Mouse (Mus musculus): Measurements from ENCODE around the gene Gldc. TPM values are rescaled to one million over a fixed set of nuclear protein-coding genes. Genes with fewer than 3 reads are reported as not detected.

The Gldc gene
- polyA plus RNA-seq, 1 experiment from 2014 or later: 6.3 TPM

GRCm38 (mm10) chr19:30153729-30154128, 21.5 kb downstream of the Gldc start:
- ATAC-seq (replicated peaks; ENCODE audit: insufficient number of reproducible peaks, low FRiP score, low TSS enrichment, low read depth) (peak; percentile 73; the same call in 1 of the 2 replicates), DNase-seq (ENCODE audit: low spot score) (peak; percentile 19)
- H3K9me3 ChIP-seq (replicated peaks; ENCODE audit: control insufficient read depth, low read length): no peaks in the 10 kb centered on the region
- WGBS: 60% methylated on average over 3 of the region's 3 CpGs
- no peak overlapping the region for H3K4me2 ChIP-seq (ENCODE audit: low read depth, low read length)
- no peaks in the 10 kb centered on the region for H3K36me3 ChIP-seq (replicated peaks; ENCODE audit: control insufficient read depth, insufficient read depth, low read depth, low read length)
- H3K9ac ChIP-seq (replicated peaks; ENCODE audit: low read length): no peak overlapping the region
- H3K4me3 ChIP-seq (ENCODE audit: low read depth, low read length): no peak overlapping the region
- no peak overlapping the region for H3K27ac ChIP-seq (replicated peaks; ENCODE audit: low read depth, low read length)
- H3K27me3 ChIP-seq (ENCODE audit: control insufficient read depth, insufficient read depth, low read length): no peaks in the 10 kb centered on the region
- no peaks in the 10 kb centered on the region for H3K4me1 ChIP-seq (ENCODE audit: control insufficient read depth, insufficient read depth, low read length)

- Histone ChIP-seq H3K27me3 (ENCODE audit: control insufficient read depth, insufficient read depth, low read length) (no peaks in the 10 kb centered on the region), H3K4me2 (ENCODE audit: low read depth, low read length) (no peak overlapping the region), H3K27ac (replicated peaks; ENCODE audit: low read depth, low read length) (no peak overlapping the region), H3K4me3 (ENCODE audit: low read depth, low read length) (no peak overlapping the region), H3K9ac (replicated peaks; ENCODE audit: low read length) (no peak overlapping the region), H3K36me3 (replicated peaks; ENCODE audit: control insufficient read depth, insufficient read depth, low read depth, low read length) (no peaks in the 10 kb centered on the region), H3K4me1 (ENCODE audit: control insufficient read depth, insufficient read depth, low read length) (no peaks in the 10 kb centered on the region), H3K9me3 (replicated peaks; ENCODE audit: control insufficient read depth, low read length) (no peaks in the 10 kb centered on the region)
- WGBS: 85% methylated on average over 10 of the region's 10 CpGs
- ATAC-seq (replicated peaks; ENCODE audit: insufficient number of reproducible peaks, low FRiP score, low TSS enrichment, low read depth) (no peak), DNase-seq (ENCODE audit: low spot score) (no peak)
Observed at GRCm38 (mm10) chr19:30151290-30151689, 23.9 kb downstream of the Gldc start.

GRCm38 (mm10) chr19:30149238-30149805, 25.9 kb downstream of the Gldc start:
- Histone ChIP-seq H3K36me3 (replicated peaks; ENCODE audit: control insufficient read depth, insufficient read depth, low read depth, low read length) (no peaks in the 10 kb centered on the region), H3K4me2 (ENCODE audit: low read depth, low read length) (no peak overlapping the region), H3K4me3 (ENCODE audit: low read depth, low read length) (no peak overlapping the region), H3K4me1 (ENCODE audit: control insufficient read depth, insufficient read depth, low read length) (no peaks in the 10 kb centered on the region), H3K27me3 (ENCODE audit: control insufficient read depth, insufficient read depth, low read length) (no peaks in the 10 kb centered on the region), H3K27ac (replicated peaks; ENCODE audit: low read depth, low read length) (no peak overlapping the region), H3K9me3 (replicated peaks; ENCODE audit: control insufficient read depth, low read length) (no peaks in the 10 kb centered on the region), H3K9ac (replicated peaks; ENCODE audit: low read length) (no peak overlapping the region)
- 31% methylated on average over 6 of the region's 6 CpGs for WGBS
- DNase-seq (ENCODE audit: low spot score): peak; percentile 11
- ATAC-seq (replicated peaks; ENCODE audit: insufficient number of reproducible peaks, low FRiP score, low TSS enrichment, low read depth): no peak

DNA sequence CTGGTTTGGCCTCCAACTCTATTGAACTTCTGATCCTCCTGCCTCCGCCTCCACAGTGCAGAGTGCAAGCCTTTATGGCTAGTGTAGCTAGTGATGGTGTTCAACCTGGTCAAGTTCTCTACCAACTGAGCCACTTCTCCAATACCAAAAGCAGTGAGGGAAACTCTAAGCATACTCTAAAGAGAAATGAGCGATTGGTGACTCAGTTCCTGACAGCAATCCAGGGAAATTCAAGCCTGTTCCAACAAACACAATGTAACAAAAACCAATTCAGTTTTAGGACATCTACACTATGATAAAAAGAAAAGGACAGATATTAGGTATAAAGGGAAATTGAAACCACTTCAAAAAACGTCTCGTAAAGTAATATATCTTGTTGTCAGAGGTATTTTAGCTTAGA, 27.9 kb downstream of the Gldc start:
- ATAC-seq (replicated peaks; ENCODE audit: insufficient number of reproducible peaks, low FRiP score, low TSS enrichment, low read depth): no peak
- no peaks in the 10 kb centered on the region for H3K9me3 ChIP-seq (replicated peaks; ENCODE audit: control insufficient read depth, low read length)
- H3K27me3 ChIP-seq (ENCODE audit: control insufficient read depth, insufficient read depth, low read length): no peaks in the 10 kb centered on the region
- H3K4me1 ChIP-seq (ENCODE audit: control insufficient read depth, insufficient read depth, low read length): no peaks in the 10 kb centered on the region
- no peak overlapping the region for H3K9ac ChIP-seq (replicated peaks; ENCODE audit: low read length)
- H3K4me2 ChIP-seq (ENCODE audit: low read depth, low read length): no peak overlapping the region
- no peak overlapping the region for H3K27ac ChIP-seq (replicated peaks; ENCODE audit: low read depth, low read length)
- no peaks in the 10 kb centered on the region for H3K36me3 ChIP-seq (replicated peaks; ENCODE audit: control insufficient read depth, insufficient read depth, low read depth, low read length)
- no peak overlapping the region for H3K4me3 ChIP-seq (ENCODE audit: low read depth, low read length)
- no peak for DNase-seq (ENCODE audit: low spot score)
- WGBS: 88% methylated on average over 4 of the region's 4 CpGs

- H3K9me3 ChIP-seq (replicated peaks; ENCODE audit: control insufficient read depth, low read length): no peaks in the 10 kb centered on the region
- no peaks in the 10 kb centered on the region for H3K4me1 ChIP-seq (ENCODE audit: control insufficient read depth, insufficient read depth, low read length)
- no peak overlapping the region for H3K4me3 ChIP-seq (ENCODE audit: low read depth, low read length)
- ATAC-seq (replicated peaks; ENCODE audit: insufficient number of reproducible peaks, low FRiP score, low TSS enrichment, low read depth): no peak
- no peak overlapping the region for H3K9ac ChIP-seq (replicated peaks; ENCODE audit: low read length)
- H3K4me2 ChIP-seq (ENCODE audit: low read depth, low read length): no peak overlapping the region
- DNase-seq (ENCODE audit: low spot score): no peak
- H3K36me3 ChIP-seq (replicated peaks; ENCODE audit: control insufficient read depth, insufficient read depth, low read depth, low read length): no peaks in the 10 kb centered on the region
- 78% methylated on average over 6 of the region's 6 CpGs for WGBS
- no peaks in the 10 kb centered on the region for H3K27me3 ChIP-seq (ENCODE audit: control insufficient read depth, insufficient read depth, low read length)
- no peak overlapping the region for H3K27ac ChIP-seq (replicated peaks; ENCODE audit: low read depth, low read length)
Observed at GRCm38 (mm10) chr19:30146761-30147160, 28.5 kb downstream of the Gldc start.

DNA sequence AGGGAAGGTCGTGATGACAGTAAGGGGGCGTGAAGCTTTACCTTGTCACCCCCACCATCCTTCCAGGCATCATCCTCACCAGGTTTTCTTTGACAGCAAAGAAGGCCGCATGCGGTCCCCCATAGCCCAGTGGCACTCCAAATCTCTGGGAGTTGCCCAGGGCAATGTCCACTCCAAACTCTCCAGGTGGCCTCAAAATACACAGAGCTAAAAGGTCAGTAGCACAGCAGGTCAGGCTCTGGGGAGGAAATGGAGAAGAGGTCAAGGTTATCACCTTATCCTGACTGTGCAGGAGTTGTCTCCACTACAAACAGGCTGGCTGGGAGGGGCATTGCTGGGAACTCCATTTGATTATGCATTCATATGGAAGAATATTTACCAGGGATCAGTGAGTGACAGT, 30.1 kb downstream of the Gldc start:
- no peaks in the 10 kb centered on the region for H3K36me3 ChIP-seq (replicated peaks; ENCODE audit: control insufficient read depth, insufficient read depth, low read depth, low read length)

DNA sequence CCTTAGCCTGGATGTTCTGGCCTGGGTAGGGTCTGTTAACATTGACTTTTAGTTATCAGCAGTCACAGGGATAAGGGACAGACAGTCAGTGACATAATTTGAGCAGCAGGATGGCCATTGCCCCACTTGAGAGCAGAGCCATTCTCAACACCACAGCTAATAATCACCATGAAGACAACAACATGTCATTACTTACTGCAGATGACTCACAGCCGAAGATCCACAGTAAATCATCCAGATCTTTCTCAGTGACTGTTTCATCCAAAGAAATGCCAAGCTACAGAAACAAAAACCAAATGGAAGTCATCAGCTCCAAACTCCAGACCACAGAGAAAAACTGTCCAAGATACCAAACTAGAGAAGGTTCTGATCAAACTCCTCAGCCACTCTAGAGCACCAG, 38.9 kb downstream of the Gldc start:
- H3K4me1 ChIP-seq (ENCODE audit: control insufficient read depth, insufficient read depth, low read length): no peaks in the 10 kb centered on the region
- H3K36me3 ChIP-seq (replicated peaks; ENCODE audit: control insufficient read depth, insufficient read depth, low read depth, low read length): no peaks in the 10 kb centered on the region
- no peak overlapping the region for H3K4me2 ChIP-seq (ENCODE audit: low read depth, low read length)
- WGBS: 88% methylated on average over 1 of the region's 1 CpGs
- no peaks in the 10 kb centered on the region for H3K27me3 ChIP-seq (ENCODE audit: control insufficient read depth, insufficient read depth, low read length)
- DNase-seq (ENCODE audit: low spot score) (no peak), ATAC-seq (replicated peaks; ENCODE audit: insufficient number of reproducible peaks, low FRiP score, low TSS enrichment, low read depth) (no peak)
- no peak overlapping the region for H3K9ac ChIP-seq (replicated peaks; ENCODE audit: low read length)
- H3K9me3 ChIP-seq (replicated peaks; ENCODE audit: control insufficient read depth, low read length): no peaks in the 10 kb centered on the region
- H3K4me3 ChIP-seq (ENCODE audit: low read depth, low read length): no peak overlapping the region
- H3K27ac ChIP-seq (replicated peaks; ENCODE audit: low read depth, low read length): no peak overlapping the region

More for the DNA sequence above, 30.1 kb downstream of the Gldc start:
- Histone ChIP-seq H3K9ac (replicated peaks; ENCODE audit: low read length) (no peak overlapping the region), H3K27me3 (ENCODE audit: control insufficient read depth, insufficient read depth, low read length) (no peaks in the 10 kb centered on the region), H3K4me1 (ENCODE audit: control insufficient read depth, insufficient read depth, low read length) (no peaks in the 10 kb centered on the region), H3K4me3 (ENCODE audit: low read depth, low read length) (no peak overlapping the region), H3K27ac (replicated peaks; ENCODE audit: low read depth, low read length) (no peak overlapping the region), H3K4me2 (ENCODE audit: low read depth, low read length) (no peak overlapping the region), H3K9me3 (replicated peaks; ENCODE audit: control insufficient read depth, low read length) (no peaks in the 10 kb centered on the region)
- 90% methylated on average over 4 of the region's 4 CpGs for WGBS
- DNase-seq (ENCODE audit: low spot score) (no peak), ATAC-seq (replicated peaks; ENCODE audit: insufficient number of reproducible peaks, low FRiP score, low TSS enrichment, low read depth) (no peak)

- no peaks in the 10 kb centered on the region for H3K36me3 ChIP-seq (replicated peaks; ENCODE audit: control insufficient read depth, insufficient read depth, low read depth, low read length)
- no peak overlapping the region for H3K4me3 ChIP-seq (ENCODE audit: low read depth, low read length)
- no peak overlapping the region for H3K9ac ChIP-seq (replicated peaks; ENCODE audit: low read length)
- H3K4me1 ChIP-seq (ENCODE audit: control insufficient read depth, insufficient read depth, low read length): no peaks in the 10 kb centered on the region
- ATAC-seq (replicated peaks; ENCODE audit: insufficient number of reproducible peaks, low FRiP score, low TSS enrichment, low read depth): no peak
- no peaks in the 10 kb centered on the region for H3K27me3 ChIP-seq (ENCODE audit: control insufficient read depth, insufficient read depth, low read length)
- H3K9me3 ChIP-seq (replicated peaks; ENCODE audit: control insufficient read depth, low read length): no peaks in the 10 kb centered on the region
- DNase-seq (ENCODE audit: low spot score): peak; percentile 78
- 72% methylated on average over 4 of the region's 4 CpGs for WGBS
- H3K27ac ChIP-seq (replicated peaks; ENCODE audit: low read depth, low read length): no peak overlapping the region
- no peak overlapping the region for H3K4me2 ChIP-seq (ENCODE audit: low read depth, low read length)
Observed at GRCm38 (mm10) chr19:30128177-30128576, 47.1 kb downstream of the Gldc start.

All from embryonic facial prominence, embryonic 11.5 days (tissue).